19 mouse cellular contexts compared by ENCODE assay signal in the genomic region with DNA sequence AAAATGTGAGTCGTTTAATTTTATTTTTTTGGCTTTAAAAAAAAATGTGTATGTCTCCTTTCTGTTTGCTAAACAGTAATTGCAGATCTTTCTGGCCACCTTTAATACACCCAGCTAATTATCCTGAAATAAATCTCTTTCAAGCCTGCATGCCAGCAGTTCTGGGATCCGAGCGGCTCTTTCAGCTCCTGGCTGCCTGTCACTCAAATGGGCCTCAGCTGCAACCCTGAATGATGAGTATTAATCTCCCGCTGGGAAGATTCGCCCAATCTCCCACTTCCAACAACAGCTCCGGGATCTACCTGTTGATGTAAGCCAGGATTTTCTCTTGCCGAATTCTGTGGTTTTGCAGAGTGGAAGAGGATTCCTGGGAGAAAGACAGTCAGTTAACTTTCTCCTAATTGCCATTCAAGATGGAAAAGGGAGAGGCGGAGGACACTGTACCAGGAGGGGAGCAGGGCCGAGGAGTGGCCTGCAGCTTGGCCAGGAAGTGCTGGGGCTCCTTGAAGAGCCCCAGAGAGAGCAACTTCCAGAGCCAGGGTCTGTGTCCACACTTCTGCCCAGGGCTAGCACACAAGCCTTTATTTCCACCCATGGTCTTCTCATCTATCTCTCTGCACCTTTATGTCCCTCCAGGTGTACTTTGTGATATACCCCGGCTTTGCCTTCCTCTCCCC.
A peak's percentile ranks its signal among the peaks of the same experiment; 100 is the strongest.
DNase-seq lines count a peak whose midpoint lies in the region; ATAC-seq and TF ChIP-seq lines count a peak whose summit lies in the region.
"Had no signal": no experiment of that assay in that cellular context is flagged by ENCODE, and none has a peak within 500 bp of the region (broad histone marks: within the 10 kb centered on the region; RNA-seq: fewer than 3 reads in every experiment).

No protein-coding gene starts in this region.

- H3K27ac ChIP-seq in forebrain, embryonic 10.5 days, result peak overlapping the region; percentile 45; the same call in 1 of the 2 replicates
- H3K27ac ChIP-seq in forebrain, embryonic 15.5 days (replicated peaks), result no peak overlapping the region
- no peak overlapping the region for H3K27ac ChIP-seq in midbrain, embryonic 11.5 days (ENCODE audit: low read depth, low read length)
- no peak overlapping the region for H3K27ac ChIP-seq in midbrain, embryonic 16.5 days (ENCODE audit: low read length)
- no peak overlapping the region for H3K27ac ChIP-seq in hindbrain, postnatal 0 days
- H3K27ac ChIP-seq: embryonic facial prominence, embryonic 12.5 days; heart, embryonic 13.5 days; kidney, postnatal 0 days; layer of hippocampus, adult 2 months; limb, embryonic 12.5 days; liver, embryonic 13.5 days had no signal

- no peaks in the 10 kb centered on the region for H3K9me3 ChIP-seq in forebrain, embryonic 10.5 days
- no peaks in the 10 kb centered on the region for H3K9me3 ChIP-seq in forebrain, embryonic 15.5 days
- H3K9me3 ChIP-seq in midbrain, embryonic 11.5 days (ENCODE audit: control insufficient read depth, low read length), result no peaks in the 10 kb centered on the region
- no peaks in the 10 kb centered on the region for H3K9me3 ChIP-seq in midbrain, embryonic 16.5 days (replicated peaks; ENCODE audit: control insufficient read depth, low read length, poor library complexity, severe bottlenecking)
- no peaks in the 10 kb centered on the region for H3K9me3 ChIP-seq in hindbrain, postnatal 0 days (ENCODE audit: low read length)
- H3K9me3 ChIP-seq: embryonic facial prominence, embryonic 12.5 days; heart, embryonic 13.5 days; limb, embryonic 12.5 days; liver, embryonic 13.5 days had no signal

- WGBS in forebrain, embryonic 10.5 days, result 11% methylated on average over 10 of the region's 10 CpGs
- 8% methylated on average over 10 of the region's 10 CpGs for WGBS in forebrain, embryonic 15.5 days
- WGBS in midbrain, embryonic 11.5 days, result 18% methylated on average over 10 of the region's 10 CpGs
- 14% methylated on average over 10 of the region's 10 CpGs for WGBS in midbrain, embryonic 16.5 days
- 23% methylated on average over 10 of the region's 10 CpGs for WGBS in hindbrain, postnatal 0 days

- ATAC-seq in forebrain, embryonic 15.5 days (replicated peaks), result no peak
- peak; percentile 48; the same call in 1 of the 2 replicates for ATAC-seq in midbrain, embryonic 11.5 days (ENCODE audit: low FRiP score)
- no peak for ATAC-seq in midbrain, embryonic 16.5 days
- ATAC-seq in hindbrain, postnatal 0 days, result no peak

- peak overlapping the region; percentile 23 for H3K4me3 ChIP-seq in forebrain, embryonic 10.5 days
- no peak overlapping the region for H3K4me3 ChIP-seq in forebrain, embryonic 15.5 days
- H3K4me3 ChIP-seq in midbrain, embryonic 11.5 days (ENCODE audit: low read depth, low read length), result no peak overlapping the region
- no peak overlapping the region for H3K4me3 ChIP-seq in midbrain, embryonic 16.5 days (ENCODE audit: low read depth, low read length)
- no peak overlapping the region for H3K4me3 ChIP-seq in hindbrain, postnatal 0 days (ENCODE audit: low read length)
- H3K4me3 ChIP-seq: embryonic facial prominence, embryonic 12.5 days; heart, embryonic 13.5 days; layer of hippocampus, adult 2 months; limb, embryonic 12.5 days; liver, embryonic 13.5 days had no signal

- peaks cover 47% of the 10 kb centered on the region for H3K4me1 ChIP-seq in forebrain, embryonic 10.5 days
- H3K4me1 ChIP-seq in forebrain, embryonic 15.5 days, result peaks cover 15% of the 10 kb centered on the region
- H3K4me1 ChIP-seq in midbrain, embryonic 11.5 days (ENCODE audit: control insufficient read depth, insufficient read depth, low read length), result peaks cover 7% of the 10 kb centered on the region; the same call in 1 of the 2 replicates
- H3K4me1 ChIP-seq in midbrain, embryonic 16.5 days (ENCODE audit: control insufficient read depth, insufficient read depth, low read length), result 0 out of 2 replicates have a peak, but pooled peaks cover 3% of the 10 kb centered on the region
- H3K4me1 ChIP-seq in hindbrain, postnatal 0 days (ENCODE audit: insufficient read depth, low read length), result no peaks in the 10 kb centered on the region
- H3K4me1 ChIP-seq: heart, embryonic 13.5 days; liver, embryonic 13.5 days had no signal

- no peak overlapping the region for H3K4me2 ChIP-seq in forebrain, embryonic 15.5 days (replicated peaks)
- H3K4me2 ChIP-seq in midbrain, embryonic 11.5 days, result no peak overlapping the region; the same call in 1 of the 2 replicates
- H3K4me2 ChIP-seq in midbrain, embryonic 16.5 days (ENCODE audit: low read length), result no peak overlapping the region
- no peak overlapping the region for H3K4me2 ChIP-seq in hindbrain, postnatal 0 days (ENCODE audit: low read depth, low read length)
- H3K4me2 ChIP-seq: embryonic facial prominence, embryonic 12.5 days; heart, embryonic 13.5 days; limb, embryonic 12.5 days; liver, embryonic 13.5 days had no signal

- H3K27me3 ChIP-seq in forebrain, embryonic 10.5 days (ENCODE audit: poor library complexity, severe bottlenecking), result peaks cover 21% of the 10 kb centered on the region
- no peaks in the 10 kb centered on the region for H3K27me3 ChIP-seq in forebrain, embryonic 15.5 days
- no peaks in the 10 kb centered on the region for H3K27me3 ChIP-seq in midbrain, embryonic 11.5 days (ENCODE audit: control insufficient read depth, insufficient read depth, low read length)
- no peaks in the 10 kb centered on the region for H3K27me3 ChIP-seq in midbrain, embryonic 16.5 days (ENCODE audit: control insufficient read depth, insufficient read depth, low read depth, low read length)
- H3K27me3 ChIP-seq in hindbrain, postnatal 0 days (ENCODE audit: insufficient read depth, low read length), result no peaks in the 10 kb centered on the region
- H3K27me3 ChIP-seq: embryonic facial prominence, embryonic 12.5 days; heart, embryonic 13.5 days; limb, embryonic 12.5 days; liver, embryonic 13.5 days had no signal

- H3K36me3 ChIP-seq in forebrain, embryonic 10.5 days (replicated peaks), result no peaks in the 10 kb centered on the region
- no peaks in the 10 kb centered on the region for H3K36me3 ChIP-seq in forebrain, embryonic 15.5 days
- no peaks in the 10 kb centered on the region for H3K36me3 ChIP-seq in midbrain, embryonic 11.5 days (ENCODE audit: control insufficient read depth, insufficient read depth, low read length)
- H3K36me3 ChIP-seq in midbrain, embryonic 16.5 days (ENCODE audit: control insufficient read depth, insufficient read depth, low read length), result no peaks in the 10 kb centered on the region
- H3K36me3 ChIP-seq in hindbrain, postnatal 0 days (ENCODE audit: insufficient read depth, low read length), result no peaks in the 10 kb centered on the region
- H3K36me3 ChIP-seq: embryonic facial prominence, embryonic 12.5 days; heart, embryonic 13.5 days; limb, embryonic 12.5 days; liver, embryonic 13.5 days had no signal

- H3K9ac ChIP-seq in forebrain, embryonic 15.5 days (replicated peaks), result no peak overlapping the region
- no peak overlapping the region for H3K9ac ChIP-seq in midbrain, embryonic 11.5 days (ENCODE audit: low read length)
- H3K9ac ChIP-seq in midbrain, embryonic 16.5 days (ENCODE audit: low read depth, low read length), result no peak overlapping the region
- H3K9ac ChIP-seq in hindbrain, postnatal 0 days (replicated peaks; ENCODE audit: low read length), result no peak overlapping the region
- H3K9ac ChIP-seq: embryonic facial prominence, embryonic 12.5 days; heart, embryonic 13.5 days; limb, embryonic 12.5 days; liver, embryonic 13.5 days had no signal

- no peak for DNase-seq in forebrain, embryonic 10.5 days (ENCODE audit: extremely low spot score, low spot score)
- DNase-seq in midbrain, embryonic 11.5 days (ENCODE audit: low spot score, missing footprints), result no peak
- peak; percentile 48 for DNase-seq in hindbrain, postnatal 0 days (ENCODE audit: low spot score)
- no peak for DNase-seq in urinary bladder, adult 18-20 months (ENCODE audit: low spot score in 2 of 2)
- no peak for DNase-seq in urinary bladder, postnatal 36 days (ENCODE audit: low spot score in 2 of 2)
- no peak for DNase-seq in cerebellum, postnatal 25 days
- DNase-seq: adrenal gland, postnatal 14 days; cerebellum, adult 8-10 months; heart, postnatal 4 days; liver, embryonic 13.5 days; right cerebral cortex, adult 18-20 months; thymus, adult 18-20 months had no signal

- no peak for TF ChIP-seq CTCF in hindbrain, postnatal 0 days (IDR thresholded peaks at IDR 0.05; ENCODE audit: low read depth)
